Mouse (Mus musculus): ENCODE results near the gene Camta1.

DNA sequence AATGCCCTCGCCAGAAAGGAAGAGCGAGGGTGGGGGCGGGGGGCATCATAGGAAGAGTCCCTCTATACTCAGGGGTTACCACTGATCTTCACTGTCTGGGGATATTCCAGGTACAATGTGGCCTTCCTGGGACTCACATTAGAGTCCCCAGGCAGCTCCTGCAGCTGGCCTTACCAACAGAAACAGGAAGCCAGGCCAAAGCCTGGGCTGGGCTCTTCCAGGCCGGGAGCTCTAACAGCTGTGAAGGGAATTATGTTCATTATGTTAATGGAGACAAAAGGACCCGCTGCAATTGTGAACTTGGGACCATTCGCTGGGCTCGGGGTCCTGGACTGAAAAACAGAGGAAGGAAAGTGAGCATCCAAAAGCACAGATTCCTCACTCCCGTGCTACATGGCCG, 200.2 kb downstream of the Camta1 start:
- no peak for TF ChIP-seq CTCF (conservative IDR thresholded peaks at IDR 0.05; ENCODE audit: low read length)
- no peak for TF ChIP-seq NANOG (IDR thresholded peaks at IDR 0.05; ENCODE audit: borderline replicate concordance, low read length)
